Mouse (Mus musculus): ENCODE results near the gene Ano6. TPM values are rescaled to one million over a fixed set of nuclear protein-coding genes. Genes with fewer than 3 reads are reported as not detected.

Gene Ano6
- polyA plus RNA-seq, 1 experiment from 2014 or later, result 30.1 TPM

DNA sequence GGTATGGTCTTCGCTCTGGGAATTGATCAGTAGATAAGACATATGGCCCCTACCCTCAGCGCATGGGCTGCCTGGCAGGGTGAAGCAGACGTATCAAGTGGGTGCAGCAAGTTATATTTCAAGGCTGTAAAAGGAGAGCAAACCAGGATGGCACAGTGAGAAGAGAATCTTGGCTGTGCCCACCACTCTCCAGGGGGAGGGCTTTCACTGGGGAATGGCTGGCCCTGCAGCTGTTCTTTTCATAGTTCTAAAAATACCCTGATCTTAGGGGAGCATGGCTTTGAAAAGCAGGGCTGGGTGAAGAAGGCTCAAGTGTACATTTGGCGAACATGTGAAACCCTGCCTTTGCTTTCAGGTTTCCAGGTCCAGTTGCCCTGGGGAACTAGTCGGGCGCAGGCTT lies 11.5 kb downstream of the Ano6 start:
- H3K36me3 ChIP-seq, result no peaks in the 10 kb centered on the region
- no peak for ATAC-seq (ENCODE audit: low FRiP score, low read depth)
- WGBS, result 77% methylated on average over 6 of the region's 6 CpGs
- H3K27me3 ChIP-seq, result no peaks in the 10 kb centered on the region
- peaks cover 28% of the 10 kb centered on the region for H3K4me1 ChIP-seq (replicated peaks)
- H3K4me2 ChIP-seq, result no peak overlapping the region
- H3K27ac ChIP-seq (replicated peaks), result no peak overlapping the region
- no peak overlapping the region for H3K9ac ChIP-seq
- H3K4me3 ChIP-seq, result no peak overlapping the region
- no peaks in the 10 kb centered on the region for H3K9me3 ChIP-seq

- Histone ChIP-seq H3K9ac (no peak overlapping the region), H3K27ac (replicated peaks) (no peak overlapping the region), H3K36me3 (no peaks in the 10 kb centered on the region), H3K4me3 (no peak overlapping the region), H3K9me3 (no peaks in the 10 kb centered on the region), H3K4me2 (no peak overlapping the region), H3K27me3 (no peaks in the 10 kb centered on the region), H3K4me1 (replicated peaks) (peaks cover 28% of the 10 kb centered on the region)
- ATAC-seq (ENCODE audit: low FRiP score, low read depth), result no peak
- 70% methylated on average over 2 of the region's 2 CpGs for WGBS
Measured at GRCm38 (mm10) chr15:95802762-95803161, 12.1 kb downstream of the Ano6 start.

GRCm38 (mm10) chr15:95803484-95803883 lies 12.8 kb downstream of the Ano6 start:
- H3K4me3 ChIP-seq, result no peak overlapping the region
- no peaks in the 10 kb centered on the region for H3K36me3 ChIP-seq
- no peak overlapping the region for H3K27ac ChIP-seq (replicated peaks)
- peaks cover 28% of the 10 kb centered on the region for H3K4me1 ChIP-seq (replicated peaks)
- no peak overlapping the region for H3K9ac ChIP-seq
- ATAC-seq (ENCODE audit: low FRiP score, low read depth), result no peak
- H3K27me3 ChIP-seq, result no peaks in the 10 kb centered on the region
- H3K9me3 ChIP-seq, result no peaks in the 10 kb centered on the region
- H3K4me2 ChIP-seq, result no peak overlapping the region
- WGBS, result 89% methylated on average over 3 of the region's 3 CpGs

DNA sequence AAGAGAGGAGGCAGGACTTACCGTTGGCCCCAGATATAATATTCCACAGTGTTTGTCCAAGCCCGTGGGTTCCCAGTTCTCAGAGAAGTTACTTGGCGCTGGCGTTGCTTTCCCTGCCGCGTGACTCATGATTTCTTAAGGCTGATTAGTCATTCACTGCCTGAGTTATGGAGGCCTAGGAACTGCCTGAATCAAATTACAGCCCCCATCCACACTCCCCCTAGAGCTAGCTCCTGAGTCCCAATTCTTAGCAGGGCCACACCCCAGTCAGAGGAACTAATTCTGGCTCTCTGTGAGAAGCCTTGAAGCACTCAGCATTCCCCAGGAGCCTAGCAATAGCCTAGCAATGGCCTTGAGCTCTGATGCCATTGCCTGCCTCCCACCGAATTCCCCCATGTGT lies 13.6 kb downstream of the Ano6 start:
- H3K9me3 ChIP-seq, result no peaks in the 10 kb centered on the region
- H3K4me2 ChIP-seq, result no peak overlapping the region
- WGBS, result 42% methylated on average over 7 of the region's 7 CpGs
- no peak overlapping the region for H3K4me3 ChIP-seq
- ATAC-seq (ENCODE audit: low FRiP score, low read depth), result no peak
- H3K27me3 ChIP-seq, result no peaks in the 10 kb centered on the region
- no peaks in the 10 kb centered on the region for H3K36me3 ChIP-seq
- no peak overlapping the region for H3K9ac ChIP-seq
- H3K27ac ChIP-seq (replicated peaks), result no peak overlapping the region
- H3K4me1 ChIP-seq (replicated peaks), result peaks cover 28% of the 10 kb centered on the region

DNA sequence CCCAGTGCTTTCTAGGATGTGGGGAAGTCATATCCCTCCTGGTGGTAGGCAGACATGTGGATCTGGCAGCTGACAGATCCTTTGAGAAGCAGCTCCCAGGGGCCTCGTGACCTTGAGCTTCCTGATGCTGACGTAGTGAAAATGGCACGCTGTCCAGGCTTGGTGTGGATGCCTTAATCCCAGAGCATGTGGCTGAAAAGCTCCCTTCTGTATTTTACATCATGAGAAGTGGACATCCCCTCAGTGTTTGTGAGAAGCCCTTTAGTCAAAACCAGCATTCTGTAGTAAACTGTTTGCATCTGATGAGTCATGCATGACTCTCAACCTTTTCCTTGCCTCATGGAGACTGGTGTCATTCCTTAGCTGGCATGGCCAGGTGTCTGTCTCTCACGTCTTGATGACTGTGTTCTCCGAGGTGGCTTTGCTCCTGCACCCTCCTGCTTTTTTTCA lies 14.4 kb downstream of the Ano6 start:
- H3K27me3 ChIP-seq, result no peaks in the 10 kb centered on the region
- 58% methylated on average over 5 of the region's 5 CpGs for WGBS
- no peak overlapping the region for H3K27ac ChIP-seq (replicated peaks)
- no peak for ATAC-seq (ENCODE audit: low FRiP score, low read depth)
- no peak overlapping the region for H3K4me3 ChIP-seq
- H3K4me2 ChIP-seq, result no peak overlapping the region
- H3K9ac ChIP-seq, result no peak overlapping the region
- peaks cover 28% of the 10 kb centered on the region for H3K4me1 ChIP-seq (replicated peaks)
- H3K9me3 ChIP-seq, result no peaks in the 10 kb centered on the region
- H3K36me3 ChIP-seq, result no peaks in the 10 kb centered on the region

- Histone ChIP-seq H3K4me2 (no peak overlapping the region), H3K27ac (replicated peaks) (no peak overlapping the region), H3K9ac (no peak overlapping the region), H3K4me1 (replicated peaks) (peaks cover 15% of the 10 kb centered on the region), H3K9me3 (no peaks in the 10 kb centered on the region), H3K36me3 (no peaks in the 10 kb centered on the region), H3K4me3 (no peak overlapping the region), H3K27me3 (no peaks in the 10 kb centered on the region)
- 78% methylated on average over 3 of the region's 3 CpGs for WGBS
- ATAC-seq (ENCODE audit: low FRiP score, low read depth), result 0 out of 2 replicates have a peak, but pooled peaks have one; percentile 21
Measured at GRCm38 (mm10) chr15:95807908-95808307, 17.3 kb downstream of the Ano6 start.

DNA sequence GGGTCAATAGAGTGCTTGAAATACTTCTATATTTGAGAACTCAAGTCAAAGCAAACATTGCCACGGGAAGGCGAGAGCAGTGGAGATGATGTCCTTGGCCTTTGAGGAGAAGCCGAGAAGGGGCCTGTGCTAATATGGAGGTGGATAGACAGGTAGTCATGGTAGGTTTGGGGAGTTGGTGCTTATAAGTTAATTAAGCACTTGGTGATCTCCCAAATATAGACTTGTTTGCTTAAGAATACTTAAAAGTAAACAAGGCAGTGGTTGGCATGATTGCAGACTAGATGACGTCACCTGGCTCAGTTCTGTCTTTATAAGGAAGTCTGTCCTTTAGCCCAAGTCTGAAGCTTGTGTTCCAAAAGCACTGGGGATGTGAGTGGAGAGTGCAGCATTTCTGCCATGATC lies 19.7 kb downstream of the Ano6 start:
- Histone ChIP-seq H3K27me3 (no peaks in the 10 kb centered on the region), H3K4me1 (replicated peaks) (0 out of 2 replicates have a peak, but pooled peaks cover 3% of the 10 kb centered on the region), H3K9ac (no peak overlapping the region), H3K4me3 (no peak overlapping the region), H3K36me3 (no peaks in the 10 kb centered on the region), H3K4me2 (no peak overlapping the region), H3K27ac (replicated peaks) (no peak overlapping the region), H3K9me3 (no peaks in the 10 kb centered on the region)
- WGBS, result 95% methylated on average over 4 of the region's 4 CpGs
- no peak for ATAC-seq (ENCODE audit: low FRiP score, low read depth)

- H3K4me2 ChIP-seq, result no peak overlapping the region
- H3K36me3 ChIP-seq, result no peaks in the 10 kb centered on the region
- H3K9me3 ChIP-seq, result no peaks in the 10 kb centered on the region
- peaks cover 12% of the 10 kb centered on the region; the same call in 1 of the 2 replicates for H3K4me1 ChIP-seq (replicated peaks)
- 97% methylated on average over 8 of the region's 8 CpGs for WGBS
- no peak overlapping the region for H3K27ac ChIP-seq (replicated peaks)
- H3K27me3 ChIP-seq, result no peaks in the 10 kb centered on the region
- H3K4me3 ChIP-seq, result no peak overlapping the region
- H3K9ac ChIP-seq, result no peak overlapping the region
- no peak for ATAC-seq (ENCODE audit: low FRiP score, low read depth)
Measured at GRCm38 (mm10) chr15:95812821-95813571, 22.4 kb downstream of the Ano6 start.

- ATAC-seq (ENCODE audit: low FRiP score, low read depth), result no peak
- no peaks in the 10 kb centered on the region for H3K36me3 ChIP-seq
- no peak overlapping the region for H3K4me2 ChIP-seq
- H3K9me3 ChIP-seq, result no peaks in the 10 kb centered on the region
- no peak overlapping the region for H3K9ac ChIP-seq
- WGBS, result 80% methylated on average over 3 of the region's 3 CpGs
- no peak overlapping the region for H3K4me3 ChIP-seq
- no peaks in the 10 kb centered on the region for H3K27me3 ChIP-seq
- H3K27ac ChIP-seq (replicated peaks), result no peak overlapping the region; the same call in 1 of the 2 replicates
- H3K4me1 ChIP-seq (replicated peaks), result peaks cover 15% of the 10 kb centered on the region; the same call in 1 of the 2 replicates
Measured at GRCm38 (mm10) chr15:95817501-95817900, 26.9 kb downstream of the Ano6 start.

GRCm38 (mm10) chr15:95819249-95820035 lies 28.8 kb downstream of the Ano6 start:
- 84% methylated on average over 7 of the region's 9 CpGs for WGBS
- Histone ChIP-seq H3K36me3 (no peaks in the 10 kb centered on the region), H3K4me1 (replicated peaks) (peaks cover 15% of the 10 kb centered on the region; the same call in 1 of the 2 replicates), H3K9ac (no peak overlapping the region), H3K27ac (replicated peaks) (no peak overlapping the region), H3K4me2 (no peak overlapping the region), H3K27me3 (no peaks in the 10 kb centered on the region), H3K9me3 (no peaks in the 10 kb centered on the region), H3K4me3 (no peak overlapping the region)
- ATAC-seq (ENCODE audit: low FRiP score, low read depth), result no peak

DNA sequence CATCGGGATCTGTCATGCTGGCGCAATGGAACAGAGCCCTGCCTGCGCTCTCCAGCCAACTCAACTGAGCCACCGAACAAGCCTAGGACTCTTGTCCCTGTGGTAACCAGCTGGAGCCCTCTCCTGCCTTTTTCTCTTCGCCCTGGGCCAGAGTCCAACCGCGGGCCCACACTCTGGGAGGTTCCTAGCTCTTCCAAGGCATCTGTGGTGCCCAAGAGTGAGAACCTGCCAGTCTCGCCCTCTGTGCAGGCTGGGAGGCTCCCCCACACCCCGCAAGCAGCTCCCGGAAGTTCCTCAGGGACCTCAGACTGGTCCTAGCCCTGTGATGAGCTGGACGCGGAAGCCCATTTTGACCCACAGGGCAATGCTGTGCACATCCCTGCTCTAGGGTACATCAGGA lies 29.5 kb downstream of the Ano6 start:
- ATAC-seq (ENCODE audit: low FRiP score, low read depth), result no peak
- no peak overlapping the region for H3K9ac ChIP-seq

DNA sequence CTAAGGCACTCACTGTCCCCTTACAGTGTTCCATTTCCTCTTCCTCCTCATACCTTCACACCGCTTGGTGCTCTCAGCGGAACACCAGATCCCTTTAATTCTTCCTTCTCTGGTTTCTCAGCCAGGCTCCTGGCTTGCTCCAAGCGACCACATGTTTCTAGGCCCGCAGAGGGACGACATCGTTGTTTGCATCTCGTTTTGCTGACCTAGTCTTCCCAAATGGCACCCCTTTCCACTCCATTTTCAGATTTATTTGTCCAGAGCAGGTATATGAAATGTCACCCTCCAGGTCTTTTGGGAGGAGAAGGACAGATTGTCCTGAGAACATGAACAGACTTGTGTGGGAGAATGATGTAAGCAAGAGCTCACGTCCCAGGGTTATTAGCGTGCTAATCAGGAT lies 30.0 kb downstream of the Ano6 start:
- 81% methylated on average over 9 of the region's 9 CpGs for WGBS
- Histone ChIP-seq H3K27ac (replicated peaks) (no peak overlapping the region), H3K27me3 (no peaks in the 10 kb centered on the region), H3K9ac (no peak overlapping the region), H3K4me3 (no peak overlapping the region), H3K4me2 (no peak overlapping the region), H3K36me3 (no peaks in the 10 kb centered on the region), H3K4me1 (replicated peaks) (peaks cover 10% of the 10 kb centered on the region; the same call in 1 of the 2 replicates), H3K9me3 (no peaks in the 10 kb centered on the region)
- no peak for ATAC-seq (ENCODE audit: low FRiP score, low read depth)

More for the DNA sequence above, 29.5 kb downstream of the Ano6 start:
- Histone ChIP-seq H3K4me1 (replicated peaks) (peaks cover 15% of the 10 kb centered on the region; the same call in 1 of the 2 replicates), H3K9me3 (no peaks in the 10 kb centered on the region), H3K36me3 (no peaks in the 10 kb centered on the region), H3K4me2 (no peak overlapping the region), H3K27me3 (no peaks in the 10 kb centered on the region), H3K27ac (replicated peaks) (no peak overlapping the region), H3K4me3 (no peak overlapping the region)
- 93% methylated on average over 12 of the region's 12 CpGs for WGBS

Measured in hindbrain, embryonic 15.5 days (tissue).